Mouse (Mus musculus) small intestine, adult 2 months (tissue): ENCODE data around the gene Nobox.

Experiments used
- CTCF ChIP-seq: fragments of 200-500 bp; IDR thresholded peaks from 2 replicates; pipeline ENCODE4 v1.5.1; 2012; ENCODE audit warnings: low read depth, mild to moderate bottlenecking, control low read depth, inconsistent platforms, low read length, moderate library complexity, mixed read lengths; ENCODE audit not compliant: insufficient replicate concordance, insufficient read length; ENCODE audit errors: extremely low read depth
- POLR2A ChIP-seq: fragments of 200-500 bp; IDR thresholded peaks from 2 replicates; pipeline ENCODE4 v1.6.1; 2012; ENCODE audit warnings: low read depth, mild to moderate bottlenecking, control low read depth, inconsistent platforms, low read length, moderate library complexity

DNA sequence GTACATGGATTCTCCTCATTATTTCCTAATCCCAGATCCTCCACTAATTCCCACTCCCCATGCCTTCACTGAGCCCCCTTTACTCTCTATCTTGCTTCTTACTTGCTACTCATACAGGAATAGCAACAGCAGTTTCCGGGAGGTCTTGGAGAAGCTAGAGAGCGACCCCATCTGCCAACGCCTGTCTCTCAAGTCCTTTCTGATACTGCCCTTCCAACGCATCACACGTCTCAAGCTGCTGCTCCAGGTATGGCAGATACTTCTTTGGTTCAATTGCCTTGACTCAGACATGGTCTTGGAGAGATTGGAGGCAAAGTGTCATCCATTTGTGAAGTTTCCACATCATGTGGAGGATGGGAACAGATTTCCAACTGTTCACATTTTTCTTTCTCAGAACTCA is 28.9 kb downstream of the Nobox start:
- TF ChIP-seq POLR2A (no peak), CTCF (no peak)
